ENCODE assay signal across 14 mouse cellular contexts in the genomic region with DNA sequence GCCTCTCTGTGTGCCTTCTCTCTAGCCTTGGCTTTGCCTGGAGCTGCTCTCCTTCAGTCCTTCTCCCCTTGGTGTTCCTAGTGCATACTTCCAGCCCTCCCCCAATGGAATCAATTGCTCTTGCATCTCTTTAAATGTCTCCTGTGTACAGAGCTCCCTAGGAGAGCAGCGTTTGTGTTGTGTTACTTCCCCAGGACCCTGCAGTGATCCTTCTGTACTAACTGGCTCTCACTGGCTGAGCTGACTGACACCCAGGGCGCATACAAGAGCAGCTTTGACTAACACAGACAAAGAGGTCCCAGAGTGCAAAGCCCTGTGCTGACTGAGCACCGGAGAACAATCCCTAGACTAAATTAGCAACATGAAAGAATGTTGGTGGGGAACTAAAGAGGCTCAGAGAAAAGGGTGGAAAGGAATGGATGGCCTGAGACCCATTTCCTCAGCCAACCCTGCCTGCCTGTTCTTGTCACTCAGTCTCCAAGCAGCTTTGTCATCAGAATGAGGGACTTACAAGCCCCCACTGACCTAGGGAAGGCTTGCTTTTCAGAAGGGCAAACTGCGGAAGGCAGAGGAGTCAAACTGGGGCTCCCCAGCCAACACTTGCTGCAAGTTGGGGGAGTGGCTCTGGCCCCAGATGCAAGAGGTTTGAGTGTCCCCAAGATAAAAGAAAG.
DNase-seq lines count a peak whose midpoint lies in the region; ATAC-seq lines count a peak whose summit lies in the region.
"Had no signal": no experiment of that assay in that cellular context is flagged by ENCODE, and none has a peak within 500 bp of the region (broad histone marks: within the 10 kb centered on the region; RNA-seq: fewer than 3 reads in every experiment).

No protein-coding gene starts in this region.

- H3K4me3 ChIP-seq in hindbrain, embryonic 10.5 days, result no peak overlapping the region
- H3K4me3 ChIP-seq in midbrain, embryonic 14.5 days (replicated peaks; ENCODE audit: low read depth, low read length), result no peak overlapping the region
- H3K4me3 ChIP-seq: heart, embryonic 13.5 days; liver, embryonic 13.5 days had no signal

- peaks cover 39% of the 10 kb centered on the region for H3K4me1 ChIP-seq in hindbrain, embryonic 10.5 days (replicated peaks)
- peaks cover 9% of the 10 kb centered on the region; the same call in 1 of the 2 replicates for H3K4me1 ChIP-seq in midbrain, embryonic 14.5 days (ENCODE audit: control insufficient read depth, insufficient read depth, low read length)
- H3K4me1 ChIP-seq: liver, embryonic 13.5 days had no signal

- peaks cover 8% of the 10 kb centered on the region for H3K27me3 ChIP-seq in hindbrain, embryonic 10.5 days (ENCODE audit: insufficient read depth, poor library complexity, severe bottlenecking)
- no peaks in the 10 kb centered on the region for H3K27me3 ChIP-seq in midbrain, embryonic 14.5 days (ENCODE audit: control insufficient read depth, insufficient read depth, low read length)
- H3K27me3 ChIP-seq: liver, embryonic 13.5 days had no signal

- no peak overlapping the region for H3K9ac ChIP-seq in midbrain, embryonic 14.5 days (replicated peaks; ENCODE audit: low read length)
- H3K9ac ChIP-seq: heart, embryonic 13.5 days; liver, embryonic 13.5 days had no signal

- no peaks in the 10 kb centered on the region for H3K9me3 ChIP-seq in hindbrain, embryonic 10.5 days
- no peaks in the 10 kb centered on the region for H3K9me3 ChIP-seq in midbrain, embryonic 14.5 days (ENCODE audit: control insufficient read depth, low read length)

- DNase-seq in cerebellum, adult 11-12 months, result peak; percentile 6
- no peak for DNase-seq in cerebellum, postnatal 14 days
- DNase-seq in embryo, embryonic 10.5 days (ENCODE audit: low spot score), result peak; percentile 60
- peak; percentile 65 for DNase-seq in hindbrain, embryonic 10.5 days (ENCODE audit: low spot score)
- DNase-seq in midbrain, embryonic 14.5 days, result peak; percentile 52
- no peak for DNase-seq in gastrocnemius, adult 8-10 months (ENCODE audit: low spot score in 2 of 2)
- no peak for DNase-seq in gastrocnemius, adult 18-20 months (ENCODE audit: low spot score)
- DNase-seq in lung, postnatal 25 days (ENCODE audit: low spot score), result no peak
- DNase-seq: adrenal gland, postnatal 14 days; cerebellum, postnatal 25 days; kidney, adult 2 months; liver, embryonic 13.5 days; thymus, postnatal 25 days had no signal

- WGBS in hindbrain, embryonic 10.5 days, result 5% methylated on average over 4 of the region's 4 CpGs
- under 1% methylated on average over 4 of the region's 4 CpGs for WGBS in midbrain, embryonic 14.5 days

- no peak overlapping the region for H3K4me2 ChIP-seq in midbrain, embryonic 14.5 days (ENCODE audit: low read length)
- H3K4me2 ChIP-seq: heart, embryonic 13.5 days; liver, embryonic 13.5 days had no signal

- ATAC-seq in midbrain, embryonic 14.5 days (ENCODE audit: low FRiP score, low TSS enrichment), result peak; percentile 48; the same call in 1 of the 2 replicates

- peak overlapping the region; percentile 77 for H3K27ac ChIP-seq in hindbrain, embryonic 10.5 days
- H3K27ac ChIP-seq in midbrain, embryonic 14.5 days (replicated peaks; ENCODE audit: low read depth, low read length), result no peak overlapping the region
- H3K27ac ChIP-seq: heart, embryonic 13.5 days; liver, embryonic 13.5 days had no signal

- no peaks in the 10 kb centered on the region for H3K36me3 ChIP-seq in hindbrain, embryonic 10.5 days
- no peaks in the 10 kb centered on the region for H3K36me3 ChIP-seq in midbrain, embryonic 14.5 days (ENCODE audit: control insufficient read depth, insufficient read depth, low read length)
- H3K36me3 ChIP-seq: heart, embryonic 13.5 days; liver, embryonic 13.5 days had no signal

Comparison
In these comparisons a context has a peak if more than half of its experiments do, and no peak if none do; other contexts are left out.
1. DNase-seq: peak in cerebellum, adult 11-12 months (single experiment), embryo, embryonic 10.5 days (single experiment), hindbrain, embryonic 10.5 days (single experiment) and midbrain, embryonic 14.5 days (single experiment); none in cerebellum, postnatal 14 days (0 of 2), gastrocnemius, adult 8-10 months (0 of 2), gastrocnemius, adult 18-20 months (single experiment) and lung, postnatal 25 days (single experiment).